Mouse (Mus musculus) testis, adult 2 months (tissue): ENCODE results near the gene Gm42878. TPM values are rescaled to one million over a fixed set of nuclear protein-coding genes. Genes with fewer than 3 reads are reported as not detected.

ENCODE experiments used
- H3K27ac ChIP-seq: fragments of 200-500 bp; 2 replicates; pipeline ENCODE4 v1.5.1; 2012; ENCODE audit warnings: low read depth, low read length; ENCODE audit not compliant: control insufficient read depth, insufficient read depth
- H3K27me3 ChIP-seq: fragments of 200-500 bp; 2 replicates; pipeline ENCODE4 v1.6.1; 2012; ENCODE audit warnings: mild to moderate bottlenecking, low read length, moderate library complexity; ENCODE audit not compliant: control insufficient read depth, insufficient read depth
- H3K36me3 ChIP-seq: fragments of 200-500 bp; 2 replicates; pipeline ENCODE4 v1.6.1; 2012; ENCODE audit warnings: mild to moderate bottlenecking, low read length; ENCODE audit not compliant: control insufficient read depth, insufficient read depth
- H3K4me1 ChIP-seq: fragments of 200-500 bp; 2 replicates; pipeline ENCODE4 v1.6.1; 2012; ENCODE audit warnings: low read length; ENCODE audit not compliant: control insufficient read depth, insufficient read depth
- H3K4me3 ChIP-seq: fragments of 200-500 bp; 2 replicates; pipeline ENCODE4 v1.5.1; 2012; ENCODE audit warnings: low read depth, mild to moderate bottlenecking, low read length, moderate library complexity, mixed read lengths; ENCODE audit not compliant: control insufficient read depth
- CTCF ChIP-seq: fragments of 200-500 bp; IDR thresholded peaks from 2 replicates; pipeline ENCODE4 v1.5.1; 2012; ENCODE audit warnings: low read depth, mild to moderate bottlenecking, inconsistent platforms, low read length, moderate library complexity; ENCODE audit not compliant: control insufficient read depth, insufficient read depth, insufficient replicate concordance
- POLR2A ChIP-seq: fragments of 200-500 bp; IDR thresholded peaks from 2 replicates; pipeline ENCODE4 v1.6.1; 2012; ENCODE audit warnings: low read depth, mild to moderate bottlenecking, inconsistent platforms, low read length, moderate library complexity; ENCODE audit not compliant: control insufficient read depth
- polyA plus RNA-seq: library from polyadenylated mRNA; depleted of rRNA; stranded (reverse); fragments of >200 nt; gene quantifications from 2 replicates; pipeline ENCODE4 v1.2.3, GENCODE M21; 2012; rRNA removed

Gm42878 gene
- 0.14 TPM in 1 of 2 replicates, not detected in the other for polyA plus RNA-seq

GRCm38 (mm10) chr5:121544910-121545792 is at the start of gene Gm42878, which contains the start of gene Adam1a:
Gm42878 (minus strand) TSS chr5:121545482.
Adam1a (minus strand) TSS chr5:121545482.
- peak within 1 kb of the TSS; percentile 88 for H3K27ac ChIP-seq
- no peaks in the 10 kb centered on the region for H3K27me3 ChIP-seq
- TF ChIP-seq POLR2A, result no peak
- TF ChIP-seq CTCF, result no peak
- no peaks in the 10 kb centered on the region for H3K36me3 ChIP-seq
- H3K4me1 ChIP-seq, result peaks cover 19% of the 10 kb centered on the region
- H3K4me3 ChIP-seq, result peak within 1 kb of the TSS; percentile 92

GRCm38 (mm10) chr5:121594714-121595313 is 49.5 kb upstream of the Gm42878 start:
- no peaks in the 10 kb centered on the region for H3K27me3 ChIP-seq
- H3K27ac ChIP-seq, result no peak overlapping the region
- H3K4me3 ChIP-seq, result no peak overlapping the region
- H3K4me1 ChIP-seq, result peaks cover 8% of the 10 kb centered on the region
- TF ChIP-seq CTCF (no peak), POLR2A (no peak)
- no peaks in the 10 kb centered on the region for H3K36me3 ChIP-seq

- Histone ChIP-seq H3K27me3 (no peaks in the 10 kb centered on the region), H3K4me1 (peaks cover 8% of the 10 kb centered on the region), H3K27ac (peak within 1 kb of the TSS; percentile 74), H3K4me3 (peak within 1 kb of the TSS; percentile 83), H3K36me3 (no peaks in the 10 kb centered on the region)
- TF ChIP-seq CTCF (no peak), POLR2A (peak; percentile 93)
Measured at GRCm38 (mm10) chr5:121593451-121594401, 48.4 kb upstream of the Gm42878 start, which contains the start of gene Aldh2. Aldh2 (minus strand) TSS chr5:121593824.

GRCm38 (mm10) chr5:121592816-121593407 is 47.6 kb upstream of the Gm42878 start:
- H3K27me3 ChIP-seq, result no peaks in the 10 kb centered on the region
- H3K4me3 ChIP-seq, result peak overlapping the region; percentile 83
- H3K4me1 ChIP-seq, result peaks cover 10% of the 10 kb centered on the region
- TF ChIP-seq CTCF (no peak), POLR2A (no peak)
- peak overlapping the region; percentile 74 for H3K27ac ChIP-seq
- no peaks in the 10 kb centered on the region for H3K36me3 ChIP-seq

GRCm38 (mm10) chr5:121592064-121592815 is 47.0 kb upstream of the Gm42878 start:
- Histone ChIP-seq H3K4me3 (peak overlapping the region; percentile 83), H3K27ac (peak overlapping the region; percentile 78), H3K36me3 (no peaks in the 10 kb centered on the region), H3K4me1 (peaks cover 12% of the 10 kb centered on the region), H3K27me3 (no peaks in the 10 kb centered on the region)
- TF ChIP-seq CTCF (no peak), POLR2A (no peak)
